In the genomic region with DNA sequence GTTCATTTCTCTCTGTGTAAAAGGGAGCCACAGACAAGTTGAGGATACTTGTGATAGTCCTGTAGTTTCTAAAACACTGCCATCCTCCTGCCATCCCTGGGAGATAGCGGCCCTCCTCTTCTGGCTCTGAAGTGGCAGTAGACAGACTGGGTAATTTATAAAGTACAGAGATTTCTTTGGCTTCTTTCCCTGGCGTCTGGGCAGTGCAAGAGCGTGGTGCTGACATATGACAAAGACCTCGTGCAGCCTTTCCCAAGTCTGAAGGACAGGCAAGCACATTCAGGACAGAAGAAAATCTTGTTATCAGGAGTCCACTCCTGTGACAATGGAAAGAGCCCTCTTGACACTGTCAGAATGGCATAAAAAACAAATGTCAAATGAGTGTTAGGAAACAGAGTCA, we compare ENCODE assay signal across 14 mouse cellular contexts.
DNase-seq lines count a peak whose midpoint lies in the region; ATAC-seq and TF ChIP-seq lines count a peak whose summit lies in the region.
"Had no signal": no experiment of that assay in that cellular context is flagged by ENCODE, and none has a peak within 500 bp of the region (broad histone marks: within the 10 kb centered on the region; RNA-seq: fewer than 3 reads in every experiment).

No protein-coding gene starts in this region.

- peak; percentile 31 for DNase-seq in hindbrain, postnatal 0 days (ENCODE audit: low spot score)
- DNase-seq in hindbrain, embryonic 10.5 days (ENCODE audit: low spot score), result no peak
- DNase-seq in testis, postnatal 14 days (ENCODE audit: low spot score), result peak; percentile 24
- DNase-seq in testis, postnatal 10 days (ENCODE audit: low spot score), result no peak
- no peak for DNase-seq in right cerebral cortex, adult 18-20 months
- no peak for DNase-seq in layer of hippocampus, postnatal 36 days
- no peak for DNase-seq in layer of hippocampus, adult 9-11 months
- DNase-seq: cerebellum, postnatal 25 days had no signal

- H3K9ac ChIP-seq in hindbrain, postnatal 0 days (replicated peaks; ENCODE audit: low read length), result no peak overlapping the region
- no peak overlapping the region for H3K9ac ChIP-seq in heart, embryonic 11.5 days (ENCODE audit: low read depth, low read length)
- H3K9ac ChIP-seq: embryonic facial prominence, embryonic 15.5 days; hindbrain, embryonic 14.5 days; limb, embryonic 13.5 days had no signal

- no peak for ATAC-seq in hindbrain, postnatal 0 days
- ATAC-seq in heart, embryonic 11.5 days (replicated peaks; ENCODE audit: insufficient number of reproducible peaks, low FRiP score, low TSS enrichment), result peak; percentile 81

- no peak overlapping the region for H3K4me3 ChIP-seq in hindbrain, postnatal 0 days (ENCODE audit: low read length)
- H3K4me3 ChIP-seq in hindbrain, embryonic 10.5 days, result no peak overlapping the region
- H3K4me3 ChIP-seq in heart, embryonic 11.5 days (ENCODE audit: low read depth, low read length), result no peak overlapping the region
- H3K4me3 ChIP-seq: embryonic facial prominence, embryonic 15.5 days; limb, embryonic 13.5 days; myocyte had no signal

- H3K27me3 ChIP-seq in hindbrain, postnatal 0 days (ENCODE audit: insufficient read depth, low read length), result no peaks in the 10 kb centered on the region
- H3K27me3 ChIP-seq in hindbrain, embryonic 10.5 days (ENCODE audit: insufficient read depth, poor library complexity, severe bottlenecking), result no peaks in the 10 kb centered on the region
- H3K27me3 ChIP-seq in heart, embryonic 11.5 days (ENCODE audit: control insufficient read depth, insufficient read depth, low read length), result no peaks in the 10 kb centered on the region
- H3K27me3 ChIP-seq: embryonic facial prominence, embryonic 15.5 days; limb, embryonic 13.5 days had no signal

- 44% methylated on average over 4 of the region's 4 CpGs for WGBS in hindbrain, postnatal 0 days
- WGBS in hindbrain, embryonic 10.5 days, result 82% methylated on average over 4 of the region's 4 CpGs
- 23% methylated on average over 4 of the region's 4 CpGs for WGBS in heart, embryonic 11.5 days (ENCODE audit: insufficient replicate concordance)

- TF ChIP-seq CTCF in hindbrain, postnatal 0 days (IDR thresholded peaks at IDR 0.05; ENCODE audit: low read depth), result no peak

- H3K36me3 ChIP-seq in hindbrain, postnatal 0 days (ENCODE audit: insufficient read depth, low read length), result no peaks in the 10 kb centered on the region
- H3K36me3 ChIP-seq in hindbrain, embryonic 10.5 days, result no peaks in the 10 kb centered on the region
- H3K36me3 ChIP-seq in heart, embryonic 11.5 days (ENCODE audit: control insufficient read depth, insufficient read depth, low read length), result no peaks in the 10 kb centered on the region
- H3K36me3 ChIP-seq: embryonic facial prominence, embryonic 15.5 days; limb, embryonic 13.5 days had no signal

- H3K27ac ChIP-seq in hindbrain, postnatal 0 days, result no peak overlapping the region
- no peak overlapping the region for H3K27ac ChIP-seq in hindbrain, embryonic 10.5 days
- H3K27ac ChIP-seq in heart, embryonic 11.5 days (ENCODE audit: low read depth, low read length), result peak overlapping the region; percentile 54; the same call in 1 of the 2 replicates
- H3K27ac ChIP-seq: embryonic facial prominence, embryonic 15.5 days; hindbrain, embryonic 14.5 days; limb, embryonic 13.5 days; macrophage had no signal

- no peaks in the 10 kb centered on the region for H3K4me1 ChIP-seq in hindbrain, postnatal 0 days (ENCODE audit: insufficient read depth, low read length)
- H3K4me1 ChIP-seq in hindbrain, embryonic 10.5 days (replicated peaks), result no peaks in the 10 kb centered on the region
- peaks cover 30% of the 10 kb centered on the region for H3K4me1 ChIP-seq in heart, embryonic 11.5 days (ENCODE audit: control insufficient read depth, insufficient read depth, low read length)
- H3K4me1 ChIP-seq: embryonic facial prominence, embryonic 15.5 days; limb, embryonic 13.5 days had no signal

- H3K9me3 ChIP-seq in hindbrain, postnatal 0 days (ENCODE audit: low read length), result no peaks in the 10 kb centered on the region
- no peaks in the 10 kb centered on the region for H3K9me3 ChIP-seq in hindbrain, embryonic 10.5 days
- no peaks in the 10 kb centered on the region for H3K9me3 ChIP-seq in heart, embryonic 11.5 days (replicated peaks; ENCODE audit: control insufficient read depth, low read length)
- H3K9me3 ChIP-seq: embryonic facial prominence, embryonic 15.5 days; limb, embryonic 13.5 days had no signal

- H3K4me2 ChIP-seq in hindbrain, postnatal 0 days (ENCODE audit: low read depth, low read length), result no peak overlapping the region
- H3K4me2 ChIP-seq in heart, embryonic 11.5 days, result no peak overlapping the region; the same call in 1 of the 2 replicates
- H3K4me2 ChIP-seq: embryonic facial prominence, embryonic 15.5 days; hindbrain, embryonic 14.5 days; limb, embryonic 13.5 days had no signal

Comparison
In these comparisons a context has a peak if more than half of its experiments do, and no peak if none do; other contexts are left out.
1. DNase-seq: peak in hindbrain, postnatal 0 days (single experiment) and testis, postnatal 14 days (single experiment); none in hindbrain, embryonic 10.5 days (single experiment), testis, postnatal 10 days (single experiment), right cerebral cortex, adult 18-20 months (single experiment), layer of hippocampus, postnatal 36 days (0 of 2) and layer of hippocampus, adult 9-11 months (single experiment).